Mouse (Mus musculus): ENCODE measurements around the gene Rnpc3.
"Not testable (repeated sequence)": the region's sequence is repeated elsewhere in the genome, so short reads cannot be mapped to it uniquely, and the experiment has no call there.

Gene Rnpc3

DNA sequence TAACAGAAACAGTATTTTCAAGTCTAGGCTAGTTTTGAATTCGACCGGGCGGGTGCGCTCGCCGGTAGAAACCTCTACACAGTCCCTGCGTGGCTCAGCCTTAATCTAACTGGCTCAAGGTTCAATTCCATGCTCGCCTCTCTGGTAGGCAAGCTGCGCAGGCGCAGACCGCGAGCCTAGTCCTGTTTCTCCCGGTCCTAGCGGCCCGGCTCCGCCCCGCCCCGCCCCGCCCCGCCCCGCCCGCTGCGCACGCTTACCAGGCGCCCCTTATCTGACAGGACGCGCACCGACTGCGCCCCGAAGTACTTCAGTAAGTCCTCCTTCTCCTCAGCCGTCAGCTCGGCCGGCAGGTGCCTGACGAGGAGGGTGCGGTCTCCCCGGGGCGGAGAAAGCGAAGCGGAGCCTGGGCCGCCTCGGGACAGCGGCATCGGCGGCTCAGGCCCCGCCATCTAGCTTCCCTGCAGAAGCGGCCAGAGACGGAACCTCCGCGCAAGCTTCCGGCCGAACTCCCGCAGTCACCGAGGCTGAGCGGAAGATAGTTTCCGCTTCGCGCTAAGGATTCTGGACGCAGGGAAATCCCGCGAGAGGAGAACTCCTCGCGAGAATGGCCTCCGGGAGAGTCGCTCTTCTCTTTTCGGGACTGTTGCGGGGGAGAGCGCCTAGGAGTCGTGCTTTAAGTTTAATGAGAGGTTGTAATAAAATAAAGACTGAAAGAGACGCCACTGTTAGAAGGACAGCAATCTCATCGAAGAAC lies at the start of gene Rnpc3:
TSS of gene Rnpc3 (minus strand) at position 544 of the 754 bp plus-strand sequence.
- DNase-seq (ENCODE audit: low spot score): peak; percentile 96

- peak; percentile 12 for DNase-seq (ENCODE audit: low spot score)
These were observed 27.0 kb upstream of the Rnpc3 start for GRCm38 (mm10) chr3:113656940-113657339.

DNA sequence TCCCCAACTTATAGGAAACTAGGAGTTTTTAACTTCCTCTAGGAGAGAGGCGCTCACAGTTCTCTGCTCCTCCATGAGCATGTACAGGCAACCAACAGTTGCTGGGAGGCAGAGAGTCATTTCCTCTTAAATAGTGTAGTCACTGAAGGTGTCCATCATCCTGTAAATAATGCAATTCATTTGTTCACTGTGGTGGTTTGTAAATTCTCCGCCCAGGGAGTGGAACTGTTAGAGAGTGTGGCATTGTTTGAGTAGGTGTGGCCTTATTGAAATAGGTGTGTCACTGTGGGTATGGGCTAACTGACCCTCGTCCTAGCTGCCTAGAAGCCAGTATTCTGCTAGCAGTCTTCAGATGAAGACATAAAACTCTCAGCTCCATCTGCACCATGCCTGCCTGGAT lies 24.4 kb upstream of the Rnpc3 start:
- no peak for DNase-seq (ENCODE audit: low spot score)

DNA sequence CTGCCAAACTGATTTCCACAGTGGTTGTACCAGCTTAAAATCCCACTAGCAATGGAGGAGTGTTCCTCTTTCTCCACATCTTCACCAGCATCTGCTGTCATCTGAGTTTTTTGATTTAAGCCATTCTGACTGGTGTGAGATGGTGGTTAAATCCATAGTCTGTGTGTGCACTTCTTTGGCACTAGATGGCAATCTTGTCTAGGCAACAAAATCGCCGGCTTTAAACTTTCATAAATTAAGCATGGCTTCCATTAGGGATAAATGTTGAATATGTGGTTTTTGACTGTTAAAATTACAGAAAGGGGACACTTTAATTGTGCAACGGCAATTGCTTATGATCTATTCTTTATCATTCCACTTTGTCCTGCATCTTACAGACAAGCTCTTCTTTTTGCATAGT lies 21.4 kb upstream of the Rnpc3 start:
- DNase-seq (ENCODE audit: low spot score): not testable (repeated sequence)

GRCm38 (mm10) chr3:113639545-113639944 lies 9.6 kb upstream of the Rnpc3 start:
- no peak for DNase-seq (ENCODE audit: low spot score)

DNA sequence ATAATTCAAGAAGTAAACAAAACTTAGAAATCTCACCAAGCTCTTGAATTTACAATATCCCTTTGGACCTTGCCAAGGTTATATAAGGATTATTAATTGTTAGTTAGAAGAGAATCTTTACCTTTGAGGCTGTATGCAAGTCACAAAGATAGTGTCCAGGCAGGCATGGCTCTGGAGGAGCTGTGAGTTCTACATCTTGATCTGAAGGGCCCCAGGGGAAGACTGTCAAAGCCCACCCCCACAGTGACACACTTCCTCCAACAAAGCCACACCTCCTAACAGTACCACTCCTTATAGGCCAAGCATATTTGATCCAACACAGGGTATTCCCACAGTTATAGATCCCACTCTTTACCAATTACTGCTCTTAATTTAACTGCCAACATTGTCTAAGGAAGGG lies 4.3 kb upstream of the Rnpc3 start:
- DNase-seq (ENCODE audit: low spot score): no peak

DNA sequence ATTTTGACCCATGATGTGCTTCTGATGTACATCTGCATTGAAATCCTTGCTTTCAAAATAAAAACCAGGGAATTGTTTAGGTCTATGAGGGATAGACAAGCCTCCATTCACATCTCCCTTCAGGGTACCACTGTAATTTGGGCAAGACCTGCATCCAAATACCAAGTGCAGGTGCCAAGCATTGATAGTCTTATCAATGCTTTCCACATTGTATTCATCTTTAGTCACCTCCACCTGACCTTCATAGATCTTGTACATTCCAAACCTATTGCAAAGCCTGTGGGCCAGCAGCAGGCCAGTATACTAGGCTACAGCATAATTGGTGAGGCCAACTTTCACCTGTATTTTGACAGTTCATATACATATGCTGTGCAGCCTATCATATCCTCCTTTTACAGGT lies 1.7 kb upstream of the Rnpc3 start:
- peak; percentile 75 for DNase-seq (ENCODE audit: low spot score)

GRCm38 (mm10) chr3:113630564-113630963 lies 615 bp upstream of the Rnpc3 start:
- peak; percentile 59 for DNase-seq (ENCODE audit: low spot score)

GRCm38 (mm10) chr3:113606599-113606998 lies 23.4 kb downstream of the Rnpc3 start, which contains the start of gene Amy1:
Gene Amy1, minus strand, starts transcription at chr3:113606699.
- no peak for DNase-seq (ENCODE audit: low spot score)

GRCm38 (mm10) chr3:113590844-113591243 lies 39.1 kb downstream of the Rnpc3 start:
- DNase-seq (ENCODE audit: low spot score): no peak

- no peak for DNase-seq (ENCODE audit: low spot score)
These were observed 55.4 kb downstream of the Rnpc3 start for GRCm38 (mm10) chr3:113574578-113574977.

DNA sequence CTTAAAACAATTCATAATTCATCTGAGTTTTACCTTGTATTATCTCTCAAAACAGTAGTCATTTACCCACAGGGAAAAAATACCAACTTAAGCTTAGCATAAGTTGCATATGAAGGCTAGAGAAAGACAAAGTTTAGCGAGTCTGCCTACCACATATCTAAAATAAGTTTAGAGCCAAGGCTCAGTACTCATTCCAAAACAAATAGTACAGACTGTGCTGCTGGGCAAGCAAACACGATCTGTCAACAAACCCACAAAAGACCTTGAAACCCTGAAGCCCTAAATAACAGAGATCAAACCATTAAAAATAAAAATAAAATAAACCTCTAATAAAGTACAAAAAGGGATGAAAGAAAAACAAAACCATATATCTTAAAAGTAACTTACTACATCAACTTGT lies 55.8 kb downstream of the Rnpc3 start:
- DNase-seq (ENCODE audit: low spot score): no peak

- no peak for DNase-seq (ENCODE audit: low spot score)
These were observed 57.8 kb downstream of the Rnpc3 start for GRCm38 (mm10) chr3:113572158-113572557.

Data from c-Kit-positive CD71-positive TER-119-positive erythroid progenitor cells, embryonic 14.5 days (primary cell).